Mouse (Mus musculus): ENCODE measurements at regions not wholly inside any gene's neighbourhood (a gene's known extent, or its start where the extent isn't known, plus 50 kb on each side); places are given as distances from the start of the nearest gene placed in this dataset.

- Histone ChIP-seq H3K27ac (ENCODE audit: insufficient read depth, low read length) (no peak overlapping the region), H3K27me3 (ENCODE audit: control insufficient read depth, insufficient read depth, low read length) (no peaks in the 10 kb centered on the region), H3K4me1 (ENCODE audit: control insufficient read depth, insufficient read depth, low read length) (no peaks in the 10 kb centered on the region), H3K4me3 (replicated peaks; ENCODE audit: insufficient read depth, low read depth, low read length) (no peak overlapping the region)
- WGBS: 82% methylated on average over 6 of the region's 6 CpGs
- no peak for TF ChIP-seq POLR2A (IDR thresholded peaks at IDR 0.05; ENCODE audit: borderline replicate concordance, insufficient read depth, low read length)
- DNase-seq: no peak
These were observed 359.4 kb upstream of the Adgrl2 start for GRCm38 (mm10) chr3:149349731-149350130.

DNA sequence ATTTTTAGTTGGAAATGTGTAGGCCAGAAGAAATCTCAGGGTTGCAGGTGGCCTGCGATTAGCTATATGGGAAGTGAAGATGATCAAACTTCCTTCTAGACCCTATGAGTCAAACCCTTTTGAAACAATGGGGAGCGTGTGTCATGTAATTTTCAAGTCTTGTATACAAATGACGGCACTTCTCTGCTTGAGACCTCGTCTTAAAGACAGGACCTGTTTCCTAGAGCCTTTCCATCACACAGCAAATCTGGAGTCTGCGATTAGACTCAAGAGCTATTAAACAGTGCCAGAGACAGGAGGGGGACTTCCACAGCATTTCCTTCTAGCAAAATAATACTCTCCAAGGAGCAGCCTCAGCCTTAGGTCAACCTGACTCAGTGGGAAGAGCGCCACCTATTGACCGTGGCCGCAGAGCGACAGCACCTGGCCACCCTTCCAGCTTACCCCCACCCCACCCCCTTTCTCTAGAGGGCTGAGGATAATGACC is 358.9 kb upstream of the Adgrl2 start:
- no peak for DNase-seq
- 46% methylated on average over 9 of the region's 9 CpGs for WGBS
- H3K27ac ChIP-seq (ENCODE audit: insufficient read depth, low read length): no peak overlapping the region
- H3K4me3 ChIP-seq (replicated peaks; ENCODE audit: insufficient read depth, low read depth, low read length): no peak overlapping the region
- no peaks in the 10 kb centered on the region for H3K27me3 ChIP-seq (ENCODE audit: control insufficient read depth, insufficient read depth, low read length)
- no peak for TF ChIP-seq POLR2A (IDR thresholded peaks at IDR 0.05; ENCODE audit: borderline replicate concordance, insufficient read depth, low read length)
- TF ChIP-seq CTCF (IDR thresholded peaks at IDR 0.05; ENCODE audit: borderline replicate concordance, insufficient read depth, low read depth, low read length): peak; percentile 41; the same call in 1 of the 2 replicates
- no peaks in the 10 kb centered on the region for H3K4me1 ChIP-seq (ENCODE audit: control insufficient read depth, insufficient read depth, low read length)

DNA sequence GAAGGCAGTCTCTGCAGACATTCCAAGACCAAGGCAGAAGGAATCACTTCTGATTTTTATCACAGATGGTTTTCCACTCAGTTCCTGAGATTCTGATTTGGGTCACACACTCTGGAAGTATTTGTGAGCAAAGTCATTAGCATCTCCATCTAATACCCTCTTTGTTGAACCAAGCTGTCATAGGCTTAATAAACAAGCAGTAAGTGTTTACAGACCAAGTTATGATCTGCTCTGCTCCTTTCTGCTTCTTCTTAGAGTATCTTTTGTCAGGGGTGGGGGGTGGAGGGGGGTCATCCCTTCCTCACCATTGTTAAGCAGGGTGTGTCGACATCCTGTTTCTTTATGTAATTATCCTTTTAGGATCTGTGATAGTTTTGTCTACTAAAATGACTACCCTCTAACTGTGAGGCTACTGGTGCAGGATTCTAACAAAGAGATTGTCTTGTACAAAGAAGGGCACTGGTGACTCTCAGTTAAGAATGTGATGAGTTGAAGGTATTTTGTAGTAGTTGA is 358.2 kb upstream of the Adgrl2 start:
- no peaks in the 10 kb centered on the region for H3K27me3 ChIP-seq (ENCODE audit: control insufficient read depth, insufficient read depth, low read length)
- WGBS: 84% methylated on average over 1 of the region's 1 CpGs
- TF ChIP-seq POLR2A (IDR thresholded peaks at IDR 0.05; ENCODE audit: borderline replicate concordance, insufficient read depth, low read length): no peak
- TF ChIP-seq CTCF (IDR thresholded peaks at IDR 0.05; ENCODE audit: borderline replicate concordance, insufficient read depth, low read depth, low read length): no peak
- H3K4me3 ChIP-seq (replicated peaks; ENCODE audit: insufficient read depth, low read depth, low read length): no peak overlapping the region
- H3K27ac ChIP-seq (ENCODE audit: insufficient read depth, low read length): no peak overlapping the region
- no peak for DNase-seq
- H3K4me1 ChIP-seq (ENCODE audit: control insufficient read depth, insufficient read depth, low read length): no peaks in the 10 kb centered on the region

DNA sequence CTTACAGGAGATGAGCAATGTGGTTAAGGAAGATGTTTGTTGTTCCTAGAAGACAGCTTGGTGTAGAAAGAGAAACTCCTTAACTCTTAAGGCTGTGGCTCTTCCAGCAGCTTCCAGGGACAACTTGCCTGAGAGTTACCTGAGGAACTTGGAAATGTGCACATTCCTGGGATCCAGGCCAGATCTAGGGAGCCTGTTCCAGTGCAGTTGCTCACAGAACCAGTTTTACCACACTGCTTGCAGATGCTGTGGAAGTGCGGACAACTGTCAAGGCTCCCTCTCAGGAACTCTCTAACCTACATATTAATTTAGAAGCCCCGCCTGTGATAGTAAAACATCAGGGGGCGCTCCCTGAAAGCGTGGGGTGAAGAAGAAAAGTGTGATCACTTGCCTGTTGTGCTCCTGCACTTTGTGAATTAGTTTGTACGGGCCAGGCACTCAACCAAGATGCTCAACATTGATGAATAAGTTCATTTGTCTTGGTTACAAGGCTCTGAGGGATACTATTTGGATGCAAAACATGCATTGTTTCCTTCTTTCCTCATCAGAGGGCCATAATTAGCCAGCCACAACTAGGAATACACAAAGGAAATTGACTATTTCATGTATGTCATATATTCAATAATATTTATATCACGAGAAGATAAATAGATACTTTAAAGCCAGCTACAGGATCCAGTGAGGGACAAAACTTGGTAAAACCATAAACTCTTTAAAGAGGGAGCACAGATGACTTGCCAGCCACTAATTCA is 357.1 kb upstream of the Adgrl2 start:
- DNase-seq: no peak
- H3K27ac ChIP-seq (ENCODE audit: insufficient read depth, low read length): no peak overlapping the region
- H3K4me1 ChIP-seq (ENCODE audit: control insufficient read depth, insufficient read depth, low read length): no peaks in the 10 kb centered on the region
- WGBS: 39% methylated on average over 6 of the region's 6 CpGs
- TF ChIP-seq CTCF (IDR thresholded peaks at IDR 0.05; ENCODE audit: borderline replicate concordance, insufficient read depth, low read depth, low read length) (no peak), POLR2A (IDR thresholded peaks at IDR 0.05; ENCODE audit: borderline replicate concordance, insufficient read depth, low read length) (no peak)
- no peaks in the 10 kb centered on the region for H3K27me3 ChIP-seq (ENCODE audit: control insufficient read depth, insufficient read depth, low read length)
- no peak overlapping the region for H3K4me3 ChIP-seq (replicated peaks; ENCODE audit: insufficient read depth, low read depth, low read length)

DNA sequence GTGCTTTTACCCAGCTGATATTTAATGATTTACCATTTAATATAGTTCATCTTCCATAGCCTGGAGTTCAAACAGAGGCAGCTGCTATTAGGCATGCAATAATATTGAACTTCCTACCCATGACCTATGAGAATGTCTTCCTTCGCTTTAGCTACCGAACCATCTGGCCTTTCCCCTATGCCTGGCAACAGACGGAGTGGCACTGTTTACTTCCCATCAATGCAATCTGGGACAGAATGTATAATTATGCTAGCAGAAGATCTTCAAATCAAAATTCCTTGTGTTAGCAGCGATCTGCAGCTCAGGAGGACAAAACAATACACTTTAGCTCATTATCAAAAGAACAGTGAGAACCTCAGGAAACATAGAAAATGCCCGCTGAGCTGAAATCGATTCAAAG is 352.2 kb upstream of the Adgrl2 start:
- Histone ChIP-seq H3K4me3 (replicated peaks; ENCODE audit: insufficient read depth, low read depth, low read length) (no peak overlapping the region), H3K27me3 (ENCODE audit: control insufficient read depth, insufficient read depth, low read length) (no peaks in the 10 kb centered on the region), H3K4me1 (ENCODE audit: control insufficient read depth, insufficient read depth, low read length) (no peaks in the 10 kb centered on the region), H3K27ac (ENCODE audit: insufficient read depth, low read length) (no peak overlapping the region)
- peak in 1 of 2 experiments; percentile 13 for DNase-seq
- WGBS: 44% methylated on average over 6 of the region's 6 CpGs
- TF ChIP-seq POLR2A (IDR thresholded peaks at IDR 0.05; ENCODE audit: borderline replicate concordance, insufficient read depth, low read length): no peak
- no peak for TF ChIP-seq CTCF (IDR thresholded peaks at IDR 0.05; ENCODE audit: borderline replicate concordance, insufficient read depth, low read depth, low read length)

DNA sequence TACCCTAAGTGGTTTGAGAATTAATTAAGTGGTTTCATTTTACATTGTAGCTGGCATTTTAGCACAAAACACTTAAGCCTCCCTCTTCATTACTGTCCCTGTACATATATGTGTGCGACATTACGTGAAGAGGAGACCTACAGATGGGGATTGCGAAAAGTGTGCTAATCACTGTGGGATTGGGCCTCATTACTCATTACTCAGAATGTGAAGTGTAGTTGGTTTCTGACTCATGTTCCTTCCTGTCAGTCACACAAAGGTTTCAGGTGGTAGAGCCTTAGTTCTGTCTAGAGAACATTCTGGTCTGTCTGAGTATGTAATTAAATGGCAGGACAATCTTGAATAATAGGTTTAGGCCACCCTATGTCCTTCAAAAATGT is 349.0 kb upstream of the Adgrl2 start:
- Histone ChIP-seq H3K4me1 (ENCODE audit: control insufficient read depth, insufficient read depth, low read length) (no peaks in the 10 kb centered on the region), H3K27ac (ENCODE audit: insufficient read depth, low read length) (no peak overlapping the region), H3K4me3 (replicated peaks; ENCODE audit: insufficient read depth, low read depth, low read length) (no peak overlapping the region), H3K27me3 (ENCODE audit: control insufficient read depth, insufficient read depth, low read length) (no peaks in the 10 kb centered on the region)
- WGBS: 94% methylated on average over 3 of the region's 3 CpGs
- no peak for DNase-seq
- no peak for TF ChIP-seq POLR2A (IDR thresholded peaks at IDR 0.05; ENCODE audit: borderline replicate concordance, insufficient read depth, low read length)
- no peak for TF ChIP-seq CTCF (IDR thresholded peaks at IDR 0.05; ENCODE audit: borderline replicate concordance, insufficient read depth, low read depth, low read length)

DNA sequence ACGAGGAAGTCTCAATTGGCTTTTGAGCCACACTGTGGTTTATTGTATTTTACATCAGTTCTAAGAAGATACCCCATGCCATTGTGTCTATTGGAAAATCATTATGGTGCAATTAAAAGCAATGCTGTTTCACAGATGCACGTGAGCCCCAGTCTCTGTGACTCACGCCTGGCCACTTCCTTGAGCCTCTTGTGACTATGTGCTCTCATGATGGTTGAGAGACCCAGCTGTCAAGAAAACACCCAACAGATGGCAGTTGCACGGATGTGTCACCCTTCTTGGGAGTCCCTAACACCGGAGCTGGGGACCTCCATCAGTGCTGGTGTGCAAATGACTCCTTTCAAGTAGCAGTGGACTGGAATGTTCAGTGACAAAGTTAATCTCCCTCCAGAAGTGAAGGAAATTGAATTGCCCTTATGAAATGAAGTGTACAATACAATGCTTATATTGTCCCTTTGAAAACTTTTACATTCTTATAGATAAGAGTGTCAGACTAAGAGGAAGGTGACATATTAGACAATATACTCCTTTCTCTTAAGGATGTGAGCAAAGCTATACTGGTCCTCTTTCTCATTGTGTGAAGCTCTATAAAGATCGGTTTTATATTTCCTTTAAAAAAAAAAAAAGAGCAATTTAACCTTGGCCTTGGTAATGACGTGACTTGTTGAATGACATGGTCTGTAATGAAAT is 348.5 kb upstream of the Adgrl2 start:
- no peaks in the 10 kb centered on the region for H3K27me3 ChIP-seq (ENCODE audit: control insufficient read depth, insufficient read depth, low read length)
- no peaks in the 10 kb centered on the region for H3K4me1 ChIP-seq (ENCODE audit: control insufficient read depth, insufficient read depth, low read length)
- H3K27ac ChIP-seq (ENCODE audit: insufficient read depth, low read length): no peak overlapping the region
- no peak overlapping the region for H3K4me3 ChIP-seq (replicated peaks; ENCODE audit: insufficient read depth, low read depth, low read length)
- 68% methylated on average over 7 of the region's 7 CpGs for WGBS
- DNase-seq: no peak
- TF ChIP-seq CTCF (IDR thresholded peaks at IDR 0.05; ENCODE audit: borderline replicate concordance, insufficient read depth, low read depth, low read length) (no peak), POLR2A (IDR thresholded peaks at IDR 0.05; ENCODE audit: borderline replicate concordance, insufficient read depth, low read length) (no peak)

- TF ChIP-seq POLR2A (IDR thresholded peaks at IDR 0.05; ENCODE audit: borderline replicate concordance, insufficient read depth, low read length): no peak
- no peak for TF ChIP-seq CTCF (IDR thresholded peaks at IDR 0.05; ENCODE audit: borderline replicate concordance, insufficient read depth, low read depth, low read length)
- Histone ChIP-seq H3K27ac (ENCODE audit: insufficient read depth, low read length) (no peak overlapping the region), H3K4me3 (replicated peaks; ENCODE audit: insufficient read depth, low read depth, low read length) (no peak overlapping the region), H3K27me3 (ENCODE audit: control insufficient read depth, insufficient read depth, low read length) (no peaks in the 10 kb centered on the region), H3K4me1 (ENCODE audit: control insufficient read depth, insufficient read depth, low read length) (no peaks in the 10 kb centered on the region)
- 83% methylated on average over 6 of the region's 6 CpGs for WGBS
- DNase-seq: no peak
These were observed 344.9 kb upstream of the Adgrl2 start for GRCm38 (mm10) chr3:149335259-149335658.
